Mouse (Mus musculus) mesoderm, embryonic 11.5 days (tissue): ENCODE measurements around the gene Nek5.
"Not testable (repeated sequence)": the region's sequence is repeated elsewhere in the genome, so short reads cannot be mapped to it uniquely, and the experiment has no call there.

Experiments
- DNase-seq: peaks from one replicate; pipeline ENCODE4 v3.0.0-alpha.2; 2012; ENCODE audit warnings: low read depth, low spot score

Gene Nek5

DNA sequence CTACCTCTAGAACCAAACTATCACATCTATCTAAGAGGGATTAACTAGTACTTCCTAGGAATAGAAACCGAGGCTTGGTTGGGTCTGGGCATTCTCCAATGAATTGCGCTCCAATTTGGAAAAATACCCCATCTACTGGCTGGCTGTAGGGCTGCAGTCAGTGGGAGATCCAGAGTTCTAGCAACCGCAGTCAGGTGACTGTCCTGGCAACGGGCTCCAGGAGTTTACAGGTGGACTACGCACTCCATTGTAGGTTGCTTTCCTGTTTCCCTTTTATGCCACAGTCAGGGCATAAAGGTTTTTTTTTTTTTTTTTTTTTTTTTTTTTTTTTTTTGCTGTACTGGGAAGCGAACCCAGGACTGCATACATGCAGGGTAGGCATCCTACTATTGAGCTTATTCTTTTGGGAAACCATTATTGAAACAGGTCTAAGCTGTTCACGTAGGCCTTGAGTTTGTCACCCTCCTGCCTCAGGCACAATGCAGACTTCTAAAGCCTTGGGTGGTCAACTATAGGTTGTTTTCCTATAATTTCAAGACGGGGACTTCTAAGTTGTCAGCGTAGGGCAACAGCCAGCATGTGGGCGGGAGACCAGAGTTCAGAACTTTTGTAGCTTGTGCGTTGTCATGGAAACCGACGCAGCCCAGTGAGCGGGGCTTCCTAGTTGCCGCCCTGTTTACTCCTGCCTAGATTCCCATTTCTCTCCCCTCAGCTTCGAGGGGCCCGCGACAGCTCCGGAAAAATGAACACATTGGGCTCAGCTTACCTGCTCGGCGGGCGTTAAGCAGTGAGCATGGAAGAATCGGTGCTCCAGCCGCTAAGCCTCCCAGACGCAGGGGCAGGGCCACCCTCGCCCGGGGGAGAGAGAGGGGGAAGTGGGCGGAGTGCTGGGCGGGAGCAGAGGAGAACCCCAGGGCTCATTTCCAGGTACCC lies at the start of gene Nek5:
Gene Nek5, minus strand, starts transcription at position 834 of the 933 bp plus-strand sequence.
- DNase-seq: peak; percentile 81

DNA sequence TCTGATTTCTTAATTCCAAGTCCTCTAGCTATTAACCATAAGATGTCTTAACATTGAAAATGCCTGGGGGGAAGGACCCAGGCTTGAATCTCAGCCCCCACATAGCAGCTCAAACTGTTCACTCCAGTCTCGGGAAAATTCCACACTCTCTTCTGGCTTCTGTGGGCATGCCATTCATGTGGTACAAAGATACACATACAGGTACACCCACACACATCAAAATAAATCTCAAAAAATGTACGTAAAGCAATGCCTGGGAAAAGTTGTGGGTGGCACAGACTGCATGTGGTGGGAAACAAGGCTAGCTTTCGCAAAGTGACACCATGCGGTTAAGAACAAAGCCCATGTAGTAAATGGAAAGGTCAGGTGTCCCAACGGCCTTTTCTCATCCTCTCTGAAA lies 44.3 kb upstream of the Nek5 start:
- no peak for DNase-seq

DNA sequence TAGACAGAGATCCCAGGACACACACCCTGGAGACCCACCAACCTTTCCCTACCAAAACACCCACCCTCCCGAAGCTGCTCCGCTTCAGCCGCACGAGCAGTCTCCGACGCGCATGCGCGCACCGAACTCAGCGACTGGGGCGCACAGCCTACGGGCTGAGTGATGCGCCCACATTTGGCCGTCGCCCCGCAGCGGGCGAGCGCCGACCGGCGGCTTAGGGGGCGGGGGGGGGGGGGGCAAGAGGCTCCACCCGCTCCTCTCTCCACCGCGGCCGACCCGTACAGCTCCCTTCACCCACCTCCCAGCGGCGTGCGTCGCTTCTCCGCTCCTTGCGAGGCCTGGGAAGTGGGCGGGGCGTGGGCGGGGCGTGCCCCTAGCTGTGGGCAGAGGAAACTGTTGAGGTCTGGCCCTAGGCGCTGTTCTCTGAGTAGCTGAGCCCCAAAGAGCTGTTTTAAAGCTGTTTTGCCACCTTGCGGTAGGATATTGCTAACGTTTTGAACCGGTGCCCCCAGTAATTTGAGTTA lies 41.3 kb upstream of the Nek5 start, which contains the start of gene Nek3:
Gene Nek3, minus strand, starts transcription at position 356 of the 524 bp plus-strand sequence.
- DNase-seq: peak; percentile 95

DNA sequence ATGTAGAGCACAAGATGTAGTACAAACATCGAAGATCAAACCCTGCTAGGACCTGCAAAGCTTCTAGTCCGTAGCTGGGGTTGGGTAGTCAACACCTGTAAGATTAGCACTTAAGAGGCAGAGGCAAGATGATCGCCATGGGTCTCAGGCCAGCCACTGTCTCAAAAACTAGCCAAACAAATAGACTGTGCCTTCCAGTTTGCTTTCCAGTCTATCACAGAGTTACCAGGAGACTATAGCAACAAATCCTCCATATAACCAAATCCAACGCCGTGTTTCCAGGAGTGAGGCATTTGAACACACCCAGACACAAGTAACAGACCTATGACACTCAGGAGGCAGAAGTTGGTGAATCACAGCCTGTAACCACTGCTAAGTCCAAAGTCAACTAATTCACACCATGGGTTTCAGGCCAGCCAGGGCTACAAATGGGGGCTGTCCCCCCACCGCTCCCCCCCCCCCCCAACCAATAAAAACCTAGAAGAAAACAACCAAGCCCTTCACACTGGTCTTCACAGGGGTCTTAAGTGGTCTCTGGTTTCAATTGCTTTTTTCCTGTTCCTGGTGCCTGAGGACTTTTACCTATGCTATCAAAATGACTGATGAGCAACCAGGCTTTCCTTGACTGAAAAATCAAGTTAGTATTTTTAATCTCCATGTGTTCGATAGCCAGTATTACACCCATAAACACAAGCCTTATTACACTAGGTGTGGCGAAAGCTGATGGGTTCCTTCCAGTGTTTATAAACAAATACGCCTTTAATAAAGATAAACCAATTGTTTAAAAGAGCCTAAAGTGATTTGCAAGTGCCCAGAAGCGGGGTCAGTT lies 40.6 kb upstream of the Nek5 start:
- no peak for DNase-seq

DNA sequence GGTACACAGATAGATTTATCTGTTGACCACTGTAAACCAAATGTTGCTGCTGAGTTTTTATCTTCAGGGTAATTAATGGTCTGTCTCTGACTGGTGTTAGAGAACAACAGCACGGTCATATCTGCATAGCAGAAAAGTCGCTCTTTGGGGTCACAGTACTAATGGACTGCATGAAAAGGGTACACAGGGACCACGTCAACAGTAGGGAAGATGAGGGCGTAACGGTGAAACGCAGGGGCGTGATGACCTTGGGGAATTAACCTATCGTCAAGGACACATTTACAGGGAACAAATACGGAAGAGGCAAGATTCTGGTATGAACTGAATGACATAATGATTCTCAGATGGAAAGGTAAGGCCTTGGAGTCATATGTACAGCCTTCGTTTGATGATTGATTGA lies 39.6 kb upstream of the Nek5 start:
- no peak for DNase-seq

DNA sequence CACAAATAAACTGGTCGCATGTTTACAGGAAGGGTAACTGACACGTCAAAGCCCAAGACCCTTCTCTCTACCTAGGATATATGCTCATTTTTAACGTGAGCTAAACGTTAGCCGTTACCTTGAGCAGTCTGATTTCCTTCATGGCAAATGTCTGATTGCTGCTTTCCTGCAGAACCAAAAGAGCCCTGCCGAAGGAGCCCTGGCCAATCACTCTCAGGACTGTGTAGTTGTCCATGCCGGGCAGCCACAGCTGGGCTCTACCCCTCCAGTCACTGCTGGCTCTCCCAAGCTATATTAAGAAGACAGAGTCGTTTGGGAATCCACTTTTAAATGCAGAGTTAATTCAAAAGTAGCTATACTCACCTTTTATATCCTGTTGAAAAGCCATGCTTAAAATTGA lies 37.4 kb upstream of the Nek5 start:
- no peak for DNase-seq

- no peak for DNase-seq
Observed at GRCm38 (mm10) chr8:22150345-22150663, 25.5 kb upstream of the Nek5 start.

DNA sequence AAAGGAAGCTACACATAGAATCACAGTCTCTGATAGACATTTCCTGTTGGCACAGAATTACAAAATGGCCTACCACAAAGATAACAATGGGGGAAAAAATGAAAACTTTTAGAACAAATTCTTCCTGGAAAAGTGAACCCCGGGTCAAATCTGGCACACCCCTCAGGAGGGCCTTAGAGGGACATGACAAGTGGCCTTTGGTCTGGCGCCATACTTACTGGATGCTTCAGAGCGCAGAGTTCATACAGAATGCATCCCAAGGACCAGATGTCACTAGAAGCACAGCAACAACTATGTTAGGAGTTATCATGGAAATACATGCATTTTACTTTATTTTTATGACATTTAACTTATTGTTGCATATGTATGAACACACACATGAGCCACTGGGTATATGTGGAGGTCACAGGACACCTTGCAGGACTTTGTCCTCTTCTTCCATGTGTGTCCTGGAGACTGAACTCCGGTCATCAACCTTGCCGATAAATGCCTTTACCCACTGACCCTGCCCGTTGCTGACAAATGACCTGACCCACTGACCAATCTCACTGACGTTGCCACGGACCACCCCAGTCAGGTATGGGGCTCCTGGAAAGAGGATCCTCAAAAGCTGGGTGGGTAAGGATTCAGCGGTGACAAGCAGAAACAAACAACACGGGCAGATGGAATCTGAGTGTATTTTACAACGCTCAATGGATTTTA lies 24.9 kb upstream of the Nek5 start:
- DNase-seq: no peak

DNA sequence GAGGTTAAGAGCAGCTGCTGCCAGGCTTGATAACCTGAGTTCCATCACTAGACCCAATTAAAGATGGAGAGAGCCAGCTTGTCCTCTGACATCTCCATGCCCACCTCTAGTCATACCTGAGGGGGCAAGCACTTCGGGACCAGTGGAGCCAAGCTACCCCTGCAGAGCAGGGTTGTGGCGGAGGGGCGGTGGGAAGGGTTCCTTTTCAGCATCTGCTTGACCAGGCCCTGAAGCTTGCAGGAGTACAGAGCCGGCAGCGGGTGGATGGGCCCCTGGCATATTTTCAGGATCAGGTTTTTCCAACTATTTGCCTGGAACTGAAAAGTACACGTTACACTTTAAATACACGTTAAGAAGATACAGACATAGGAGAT lies 23.5 kb upstream of the Nek5 start:
- no peak for DNase-seq

GRCm38 (mm10) chr8:22147706-22148366 lies 23.0 kb upstream of the Nek5 start:
- DNase-seq: no peak

DNA sequence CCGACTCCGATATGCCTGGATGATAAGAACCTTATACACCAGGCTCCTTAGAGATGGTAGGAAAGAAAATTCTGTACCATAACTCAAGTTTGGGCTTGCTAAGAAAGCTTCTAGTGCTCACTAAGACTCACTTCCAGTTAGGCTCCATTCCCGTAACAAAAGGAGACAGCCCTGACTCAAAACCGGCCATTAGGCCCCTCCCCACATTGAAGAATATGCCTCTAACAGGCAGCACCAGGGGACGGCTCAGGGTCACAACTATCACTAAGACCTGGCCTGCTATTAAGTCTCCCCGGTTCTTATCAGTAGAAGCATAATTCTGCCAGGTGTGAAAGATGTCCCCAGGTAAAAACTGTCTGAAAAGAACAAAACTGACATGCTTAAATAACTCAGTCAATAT lies 21.0 kb upstream of the Nek5 start:
- DNase-seq: no peak

GRCm38 (mm10) chr8:22143764-22144491 lies 19.1 kb upstream of the Nek5 start:
- DNase-seq: no peak

DNA sequence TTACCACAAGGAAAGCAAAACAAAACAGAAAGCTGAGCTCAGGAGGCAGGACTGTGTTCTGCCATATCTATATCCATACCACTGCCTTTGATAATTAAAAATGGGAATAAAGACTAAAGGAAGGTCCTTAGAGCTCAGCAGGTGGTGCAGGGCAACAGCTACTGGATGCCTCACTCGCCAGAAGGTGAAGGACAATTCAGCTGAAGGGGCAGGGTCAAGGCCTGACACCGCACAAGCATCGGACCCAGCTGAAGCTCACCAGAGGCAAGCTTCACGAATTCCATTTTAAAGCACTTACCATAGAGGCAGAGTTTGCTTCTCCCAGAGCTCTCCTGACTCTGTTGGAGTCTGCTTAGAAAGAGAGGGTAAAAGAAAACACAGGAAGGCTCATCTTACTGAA lies 17.7 kb upstream of the Nek5 start:
- no peak for DNase-seq

DNA sequence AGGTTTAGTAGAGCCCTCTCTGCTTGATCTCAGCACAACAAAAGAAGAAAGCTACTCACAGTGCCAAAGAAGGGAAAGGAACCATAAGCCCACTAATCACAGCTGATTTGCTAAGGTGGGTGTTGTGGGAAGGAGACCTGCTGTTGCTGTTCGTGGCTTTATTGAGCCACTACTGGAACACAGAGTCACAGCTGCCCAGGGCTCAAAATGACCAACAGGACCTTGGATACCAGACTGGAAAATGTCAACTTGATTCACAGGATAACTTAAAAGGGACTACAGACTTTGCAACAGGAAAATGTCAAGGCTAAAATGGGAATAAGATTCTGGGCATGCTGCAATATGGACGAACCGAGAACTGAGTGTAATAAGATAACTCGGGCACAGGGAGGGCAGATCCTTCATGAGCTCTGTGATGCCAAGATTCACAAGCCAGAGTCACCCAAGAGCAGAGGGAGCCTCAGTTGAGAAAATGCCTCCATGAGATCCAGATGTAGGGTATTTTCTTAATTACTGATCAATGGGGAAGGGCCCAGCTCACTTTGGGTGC lies 17.1 kb upstream of the Nek5 start:
- no peak for DNase-seq

- DNase-seq: not testable (repeated sequence)
Observed at GRCm38 (mm10) chr8:22136462-22136861, 11.6 kb upstream of the Nek5 start.

- no peak for DNase-seq
Observed at GRCm38 (mm10) chr8:22134750-22135135, 9.9 kb upstream of the Nek5 start.

DNA sequence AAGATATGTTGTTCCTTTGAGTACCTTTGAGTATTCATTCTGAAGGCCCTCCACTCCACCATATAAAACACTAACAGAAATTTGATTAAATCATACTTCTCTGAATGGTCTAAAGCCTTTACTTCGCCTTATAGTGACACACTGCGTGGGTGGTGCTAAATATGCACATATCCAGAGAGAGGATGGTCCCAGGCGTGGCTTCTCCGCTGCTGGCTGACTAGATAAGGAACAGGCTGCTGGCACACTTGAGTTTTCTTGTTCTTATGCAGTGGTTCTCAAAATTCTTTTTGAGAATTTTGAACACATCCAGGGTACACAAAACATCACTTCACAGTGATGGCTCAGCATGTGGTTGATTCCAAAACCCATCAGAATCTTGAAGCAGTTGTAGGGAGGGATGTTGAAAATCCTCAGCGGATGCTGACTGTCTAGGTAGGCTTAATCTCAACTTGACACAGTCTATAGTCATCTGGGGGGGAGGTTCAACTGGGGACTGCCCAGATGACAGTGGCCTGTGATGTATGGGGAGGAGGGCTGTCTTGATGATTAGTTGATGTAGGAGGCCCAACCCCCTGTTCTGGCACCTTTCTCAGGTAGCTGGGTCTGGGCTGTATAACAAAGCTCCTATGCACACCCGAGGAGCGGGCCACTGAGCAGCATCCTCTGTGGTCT lies 9.4 kb upstream of the Nek5 start:
- DNase-seq: no peak

GRCm38 (mm10) chr8:22132062-22132461 lies 7.2 kb upstream of the Nek5 start:
- DNase-seq: no peak

- DNase-seq: no peak
Observed at GRCm38 (mm10) chr8:22107020-22107419, 17.8 kb downstream of the Nek5 start.

- DNase-seq: peak; percentile 34
Observed at GRCm38 (mm10) chr8:22091568-22091967, 33.3 kb downstream of the Nek5 start.
